Mouse (Mus musculus) C2C12 (cell line): ENCODE measurements at regions not wholly inside any gene's neighbourhood (a gene's known extent, or its start where the extent isn't known, plus 50 kb on each side); places are given as distances from the start of the nearest gene placed in this dataset.
A peak's percentile ranks its signal among the peaks of the same experiment; 100 is the strongest.

ENCODE experiments used
- CEBPB ChIP-seq: IDR thresholded peaks from one replicate; pipeline ENCODE4 v1.6.1; 2011; ENCODE audit warnings: low read depth, mild to moderate bottlenecking, control low read depth, moderate library complexity
- CTCF ChIP-seq: IDR thresholded peaks from one replicate; pipeline ENCODE4 v1.5.1; 2011; ENCODE audit not compliant: control insufficient read depth, insufficient read depth, insufficient read length
- MAX ChIP-seq: IDR thresholded peaks from one replicate; pipeline ENCODE4 v1.6.1; 2011; ENCODE audit warnings: mild to moderate bottlenecking, control low read depth
- MYOD1 ChIP-seq: IDR thresholded peaks from one replicate; pipeline ENCODE4 v1.6.1; 2011; ENCODE audit warnings: low read depth; ENCODE audit not compliant: control insufficient read depth, insufficient read length
- MYOG ChIP-seq: IDR thresholded peaks from one replicate; pipeline ENCODE4 v1.6.1; 2011; ENCODE audit not compliant: control insufficient read depth, insufficient read length; ENCODE audit errors: extremely low read depth
- USF1 ChIP-seq: IDR thresholded peaks from one replicate; pipeline ENCODE4 v1.6.1; 2011; ENCODE audit warnings: low read depth, mild to moderate bottlenecking, control low read depth, moderate library complexity

DNA sequence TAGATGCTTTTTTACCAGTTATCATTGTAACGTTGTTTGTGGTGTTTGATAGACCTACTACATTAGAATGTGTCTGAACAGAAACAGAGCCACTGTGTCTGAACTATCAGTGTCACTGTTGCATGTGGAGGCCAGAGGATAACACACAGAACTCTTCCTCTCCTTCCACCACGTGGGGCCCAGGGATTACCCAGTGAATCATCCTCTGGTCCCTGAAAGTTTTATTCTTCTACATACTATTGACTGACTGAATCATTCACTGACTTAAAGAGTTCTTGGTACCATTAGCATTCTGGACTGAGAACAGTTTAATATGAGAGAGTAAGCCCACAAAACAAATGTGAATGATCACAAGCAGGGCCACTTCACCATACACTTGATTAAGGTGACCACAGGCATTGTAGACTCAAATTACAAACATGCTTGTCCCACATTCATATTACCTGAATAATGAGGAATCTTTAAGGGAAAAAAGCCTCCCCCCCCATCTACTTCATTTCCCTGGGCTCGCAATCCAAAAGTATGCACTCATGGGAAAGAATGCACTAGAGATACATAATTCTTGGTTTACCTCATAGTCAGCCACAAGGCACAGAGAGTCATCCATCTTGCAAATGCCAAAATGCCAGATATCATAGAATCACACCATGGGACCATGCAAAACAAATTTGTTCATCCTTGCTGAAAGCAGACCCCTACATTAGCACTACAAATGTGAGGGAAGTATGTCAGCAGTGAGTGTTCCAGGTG, 68.1 kb upstream of the Tnfsf11 start:
- TF ChIP-seq CTCF (no peak), CEBPB (no peak), MYOG (no peak), MAX (peak; percentile 72), MYOD1 (no peak), USF1 (peak; percentile 69)
